Mouse (Mus musculus) testis, adult 2 months (tissue): ENCODE measurements around the gene Zfp300.
A peak's percentile ranks its signal among the peaks of the same experiment; 100 is the strongest.

ENCODE experiments used
- CTCF ChIP-seq: fragments of 200-500 bp; IDR thresholded peaks from 2 replicates; pipeline ENCODE4 v1.5.1; 2012; ENCODE audit warnings: low read depth, mild to moderate bottlenecking, inconsistent platforms, low read length, moderate library complexity; ENCODE audit not compliant: control insufficient read depth, insufficient read depth, insufficient replicate concordance
- POLR2A ChIP-seq: fragments of 200-500 bp; IDR thresholded peaks from 2 replicates; pipeline ENCODE4 v1.6.1; 2012; ENCODE audit warnings: low read depth, mild to moderate bottlenecking, inconsistent platforms, low read length, moderate library complexity; ENCODE audit not compliant: control insufficient read depth

GRCm38 (mm10) chrX:21061866-21062543, 27.3 kb downstream of the Zfp300 start, which contains the start of gene Zfp182:
- TF ChIP-seq CTCF: no peak
- peak; percentile 33; the same call in 1 of the 2 replicates for TF ChIP-seq POLR2A
